Mouse (Mus musculus) MEL (cell line): ENCODE results near the gene Dusp15. TPM values are rescaled to one million over a fixed set of nuclear protein-coding genes. Genes with fewer than 3 reads are reported as not detected.

Experiments
- DNase-seq: peaks from one replicate; pipeline ENCODE4 v3.0.0; 2011; ENCODE audit warnings: low read depth, low spot score
- H3K27ac ChIP-seq: 2 replicates; pipeline ENCODE4 v1.5.1; 2012; ENCODE audit warnings: low read depth, mild to moderate bottlenecking, control low read depth, low read length, moderate library complexity; ENCODE audit not compliant: control insufficient read depth
- H3K27me3 ChIP-seq, 2 experiments: fragments of 150-350 bp in 1 of 2; sonication (generic) in 1 of 2; 2 replicates each; pipeline ENCODE4 v1.6.1; 2012; ENCODE audit warnings: low read length in 2 of 2, mild to moderate bottlenecking in 2 of 2, improper control_type of control experiment in 1 of 2, moderate library complexity in 1 of 2; ENCODE audit not compliant: insufficient read depth in 2 of 2, control insufficient read depth in 1 of 2
- H3K36me3 ChIP-seq, 2 experiments: 2 replicates each; pipeline ENCODE4 v1.6.1; 2012 to 2014; ENCODE audit warnings: low read length in 2 of 2, improper control_type of control experiment in 1 of 2, inconsistent platforms in 1 of 2, mild to moderate bottlenecking in 1 of 2; ENCODE audit not compliant: insufficient read depth in 2 of 2, control insufficient read depth in 1 of 2
- H3K4me1 ChIP-seq, 2 experiments: fragments of 150-350 bp in 1 of 2; sonication (generic) in 1 of 2; 2 replicates each; pipeline ENCODE4 v1.6.1; 2012; ENCODE audit warnings: low read length in 2 of 2, improper control_type of control experiment in 1 of 2, mild to moderate bottlenecking in 1 of 2; ENCODE audit not compliant: insufficient read depth in 2 of 2, control insufficient read depth in 1 of 2
- H3K4me3 ChIP-seq, 2 experiments: fragments of 150-350 bp in 1 of 2; sonication (generic) in 1 of 2; 2 replicates each; pipeline ENCODE4 v1.5.1; 2012; ENCODE audit warnings: low read depth in 2 of 2, low read length in 2 of 2, mild to moderate bottlenecking in 2 of 2, moderate library complexity in 2 of 2, control low read depth in 1 of 2, improper control_type of control experiment in 1 of 2; ENCODE audit not compliant: control insufficient read depth in 1 of 2, insufficient read depth in 1 of 2
- H3K79me2 ChIP-seq: 2 replicates; pipeline ENCODE4 v1.6.1; 2012; ENCODE audit warnings: mild to moderate bottlenecking, low read length, moderate library complexity; ENCODE audit not compliant: control insufficient read depth, poor library complexity, insufficient read depth
- H3K9ac ChIP-seq: 2 replicates; pipeline ENCODE4 v1.6.1; 2012; ENCODE audit warnings: low read depth, mild to moderate bottlenecking, control low read depth, low read length, moderate library complexity; ENCODE audit not compliant: control insufficient read depth, poor library complexity, severe bottlenecking
- H3K9me3 ChIP-seq: fragments of 150-350 bp; sonication (generic); replicated peaks from 2 replicates; pipeline ENCODE4 v1.6.1; 2012; ENCODE audit warnings: mild to moderate bottlenecking, low read length, improper control_type of control experiment, moderate library complexity; ENCODE audit not compliant: insufficient read depth
- GABPA ChIP-seq: IDR thresholded peaks from 2 replicates; pipeline ENCODE4 v1.6.1; 2012; ENCODE audit warnings: low read depth, mild to moderate bottlenecking, inconsistent platforms, low read length, improper control_type of control experiment, moderate library complexity
- MYB ChIP-seq: IDR thresholded peaks from 2 replicates; pipeline ENCODE4 v1.6.1; 2011; ENCODE audit warnings: mild to moderate bottlenecking, low read depth, low read length, improper control_type of control experiment
- POLR2AphosphoS2 ChIP-seq: IDR thresholded peaks from 2 replicates; pipeline ENCODE4 v1.6.1; 2011; ENCODE audit warnings: low read length, improper control_type of control experiment
- RAD21 ChIP-seq: IDR thresholded peaks from 2 replicates; pipeline ENCODE4 v1.6.1; 2011; ENCODE audit warnings: mild to moderate bottlenecking, low read depth, low read length, improper control_type of control experiment
- TAL1 ChIP-seq: IDR thresholded peaks from 2 replicates; pipeline ENCODE4 v1.6.1; 2012; ENCODE audit warnings: mild to moderate bottlenecking, inconsistent platforms, low read length, moderate library complexity, mixed read lengths
- TCF12 ChIP-seq: IDR thresholded peaks from 2 replicates; pipeline ENCODE4 v1.6.1; 2014; ENCODE audit warnings: low read depth, mild to moderate bottlenecking, inconsistent platforms, low read length, improper control_type of control experiment, moderate library complexity
- USF1 ChIP-seq: IDR thresholded peaks from 2 replicates; pipeline ENCODE4 v1.6.1; 2014; ENCODE audit warnings: low read depth, mild to moderate bottlenecking, inconsistent platforms, low read length, improper control_type of control experiment, moderate library complexity
- ZKSCAN1 ChIP-seq: IDR thresholded peaks from 2 replicates; pipeline ENCODE4 v1.6.1; 2012; ENCODE audit warnings: low read depth, mild to moderate bottlenecking, inconsistent platforms, low read length, improper control_type of control experiment, moderate library complexity
- ZMIZ1 ChIP-seq: IDR thresholded peaks from 2 replicates; pipeline ENCODE4 v1.6.1; 2012; ENCODE audit warnings: low read depth, mild to moderate bottlenecking, inconsistent platforms, low read length, improper control_type of control experiment, moderate library complexity
- polyA plus RNA-seq, 2 experiments: library from polyadenylated mRNA; stranded (reverse) in 1 of 2; unstranded in 1 of 2; fragments of >175 nt in 1 of 2; fragments of >200 nt in 1 of 2; gene quantifications; 2 replicates each; pipeline versions ENCODE4 v1.2.1 to v1.2.4; 2012; ENCODE audit warnings: low replicate concordance in 2 of 2, low read depth in 1 of 2; ENCODE audit not compliant: insufficient read length in 2 of 2, insufficient read depth in 1 of 2, missing spikeins in 1 of 2
- total RNA-seq: library from RNA; depleted of rRNA; stranded (reverse); fragments of 300-350 nt; gene quantifications from 2 replicates; pipeline ENCODE4 v1.2.3, GENCODE M21; 2012

Gene Dusp15
- total and polyA plus RNA-seq, 3 experiments, result not detected

DNA sequence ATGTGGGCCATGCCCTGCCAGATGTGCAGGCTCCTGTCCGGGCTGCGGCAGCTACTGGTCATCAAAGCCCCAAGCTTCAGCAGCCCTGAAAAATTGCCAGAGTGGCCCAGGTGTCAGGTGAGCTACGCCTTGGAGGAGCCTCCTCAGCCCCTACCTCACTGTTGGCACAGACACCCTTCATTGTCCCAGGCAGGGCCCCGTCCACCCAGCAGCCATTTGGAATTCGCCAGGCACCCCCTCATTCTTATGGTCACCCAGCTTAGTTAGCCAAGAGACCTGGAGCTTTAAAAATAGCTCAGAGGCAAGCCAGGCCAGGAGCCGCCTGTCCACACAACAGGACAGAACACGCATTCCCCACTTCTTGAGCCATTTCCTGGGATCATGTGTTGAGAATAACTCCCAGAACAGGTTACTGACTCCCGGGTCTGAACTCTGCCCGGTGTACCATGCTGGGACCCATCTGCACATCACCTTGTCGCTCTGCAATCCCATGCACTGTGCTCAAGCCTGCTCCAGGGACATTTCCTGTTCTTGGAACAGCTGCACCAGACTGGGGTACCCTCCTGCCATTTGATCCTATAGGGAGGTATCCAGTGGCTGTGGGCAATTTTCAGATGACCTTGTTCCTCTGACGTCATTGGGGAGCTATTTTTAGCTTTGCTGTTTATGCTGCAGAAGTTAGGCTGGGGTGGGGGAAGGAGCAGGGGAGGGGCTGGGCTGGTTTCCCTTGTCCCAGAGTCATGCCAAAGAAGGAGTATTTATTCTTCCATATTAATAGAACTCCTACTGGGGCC lies 46.3 kb downstream of the Dusp15 start:
- TF ChIP-seq POLR2AphosphoS2, result no peak
- TF ChIP-seq TAL1, result no peak
- no peak for TF ChIP-seq ZMIZ1
- no peak for TF ChIP-seq TCF12
- Histone ChIP-seq H3K9ac (no peak overlapping the region), H3K27me3 (no peaks in the 10 kb centered on the region), H3K27ac (no peak overlapping the region), H3K36me3 (no peaks in the 10 kb centered on the region), H3K9me3 (no peaks in the 10 kb centered on the region), H3K4me1 (no peaks in the 10 kb centered on the region), H3K4me3 (no peak overlapping the region), H3K79me2 (no peaks in the 10 kb centered on the region)
- DNase-seq, result no peak

DNA sequence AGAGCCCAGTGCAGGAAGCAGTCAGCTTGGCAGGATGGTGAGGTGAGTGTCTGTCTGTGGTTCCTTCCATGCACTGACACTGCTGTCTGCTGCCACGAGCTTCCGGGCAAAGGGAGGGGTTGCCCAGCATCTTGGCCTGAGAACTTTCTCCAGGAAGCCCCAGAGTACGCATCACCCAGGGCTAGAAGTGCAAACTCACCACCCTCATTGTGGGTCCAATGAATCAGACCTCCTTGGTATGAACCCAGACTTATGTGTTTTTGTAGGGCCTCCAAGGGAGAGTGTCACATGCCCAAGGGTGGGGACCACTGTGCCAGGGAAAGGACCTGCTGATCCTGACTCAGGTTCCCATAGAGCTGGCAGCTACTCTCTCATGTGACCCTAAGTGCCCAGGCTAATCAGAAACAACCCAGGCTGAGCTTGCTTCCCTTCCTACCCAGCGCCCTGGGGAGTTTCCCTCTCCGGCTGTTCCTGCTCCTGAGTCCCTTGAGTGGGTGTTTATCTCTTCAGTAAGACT lies 47.3 kb downstream of the Dusp15 start:
- no peaks in the 10 kb centered on the region for H3K36me3 ChIP-seq
- no peaks in the 10 kb centered on the region for H3K27me3 ChIP-seq
- H3K4me3 ChIP-seq, result no peak overlapping the region
- H3K27ac ChIP-seq, result no peak overlapping the region
- DNase-seq, result peak; percentile 15
- H3K79me2 ChIP-seq, result no peaks in the 10 kb centered on the region
- TF ChIP-seq POLR2AphosphoS2, result no peak
- no peak for TF ChIP-seq USF1
- H3K9ac ChIP-seq, result no peak overlapping the region
- no peaks in the 10 kb centered on the region for H3K9me3 ChIP-seq
- H3K4me1 ChIP-seq, result no peaks in the 10 kb centered on the region

DNA sequence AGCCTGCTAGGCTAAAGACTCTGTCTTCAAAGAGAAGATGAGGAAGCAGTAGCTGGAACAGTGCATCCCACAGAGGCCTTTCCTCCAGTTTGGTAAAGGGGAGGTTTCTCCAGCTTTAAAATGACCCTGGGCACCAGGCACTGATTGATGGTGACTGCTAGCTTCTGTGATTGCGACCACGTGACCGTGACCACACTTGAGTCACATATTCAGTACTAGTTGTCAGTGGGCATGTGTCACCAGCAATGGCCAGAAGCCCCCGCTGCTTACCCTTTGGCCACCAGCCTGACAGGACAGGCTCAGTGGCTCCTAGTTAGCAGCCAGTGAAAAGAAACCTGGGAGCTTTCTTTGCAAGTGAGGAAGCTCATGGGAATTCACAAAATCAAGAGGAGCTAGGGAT lies 47.9 kb downstream of the Dusp15 start:
- Histone ChIP-seq H3K4me1 (no peaks in the 10 kb centered on the region), H3K4me3 (no peak overlapping the region), H3K27me3 (no peaks in the 10 kb centered on the region), H3K36me3 (no peaks in the 10 kb centered on the region), H3K27ac (no peak overlapping the region), H3K9me3 (no peaks in the 10 kb centered on the region), H3K79me2 (no peaks in the 10 kb centered on the region), H3K9ac (no peak overlapping the region)
- TF ChIP-seq RAD21 (no peak), MYB (no peak), ZKSCAN1 (no peak), GABPA (no peak), ZMIZ1 (no peak), USF1 (peak; percentile 42; the same call in 1 of the 2 replicates)
- DNase-seq, result no peak
